Mouse (Mus musculus) retina, postnatal 1 day (tissue): ENCODE results near the gene Gm20388.

Experiments used
- DNase-seq: peaks from one replicate; pipeline ENCODE4 v3.0.0-alpha.2; 2012

Gm20388 gene

GRCm38 (mm10) chr8:123872048-123872447 is 3961.4 kb downstream of the Gm20388 start:
- no peak for DNase-seq

DNA sequence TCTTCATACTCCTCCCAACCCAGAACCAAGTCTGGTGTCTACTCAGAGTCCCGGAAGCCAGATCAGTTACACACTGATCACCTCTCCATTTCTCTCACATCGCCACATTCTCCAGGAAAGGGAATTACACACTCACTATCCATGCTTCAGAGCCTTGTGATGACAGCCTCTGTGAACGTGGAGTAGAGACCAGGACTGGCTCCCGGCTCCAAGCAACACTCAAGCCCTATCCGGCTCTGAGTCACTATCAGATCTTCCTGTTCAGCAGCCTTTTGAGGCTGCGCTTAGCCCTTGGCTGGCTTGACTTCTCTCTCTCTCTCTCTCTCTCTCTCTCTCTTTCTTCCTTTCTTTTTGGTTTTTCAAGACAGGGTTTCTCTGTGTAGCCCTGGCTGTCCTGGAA is 3962.7 kb downstream of the Gm20388 start:
- no peak for DNase-seq

DNA sequence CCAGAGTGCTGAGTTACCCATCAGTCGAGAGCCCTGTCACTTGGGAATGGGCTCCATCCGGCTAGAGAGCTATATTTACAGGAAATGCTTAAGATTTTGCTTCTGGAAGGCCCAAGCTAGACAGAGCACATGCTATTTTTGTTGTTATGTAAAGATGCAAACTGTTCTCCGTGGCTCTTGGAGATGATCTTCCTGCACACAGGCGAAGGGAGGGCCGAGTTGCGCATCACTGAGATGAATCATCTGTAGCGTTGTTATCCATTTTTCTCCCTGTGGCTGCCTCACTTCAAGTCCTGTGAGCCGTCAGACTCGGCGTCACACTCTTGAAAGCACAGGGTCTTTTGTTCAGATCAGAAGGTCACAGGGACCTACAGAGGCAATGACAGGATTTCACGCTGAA is 3963.7 kb downstream of the Gm20388 start:
- DNase-seq: no peak

- DNase-seq: no peak
Observed at GRCm38 (mm10) chr8:123877865-123878264, 3967.2 kb downstream of the Gm20388 start.

- DNase-seq: no peak
Observed at GRCm38 (mm10) chr8:123880271-123880670, 3969.6 kb downstream of the Gm20388 start.

DNA sequence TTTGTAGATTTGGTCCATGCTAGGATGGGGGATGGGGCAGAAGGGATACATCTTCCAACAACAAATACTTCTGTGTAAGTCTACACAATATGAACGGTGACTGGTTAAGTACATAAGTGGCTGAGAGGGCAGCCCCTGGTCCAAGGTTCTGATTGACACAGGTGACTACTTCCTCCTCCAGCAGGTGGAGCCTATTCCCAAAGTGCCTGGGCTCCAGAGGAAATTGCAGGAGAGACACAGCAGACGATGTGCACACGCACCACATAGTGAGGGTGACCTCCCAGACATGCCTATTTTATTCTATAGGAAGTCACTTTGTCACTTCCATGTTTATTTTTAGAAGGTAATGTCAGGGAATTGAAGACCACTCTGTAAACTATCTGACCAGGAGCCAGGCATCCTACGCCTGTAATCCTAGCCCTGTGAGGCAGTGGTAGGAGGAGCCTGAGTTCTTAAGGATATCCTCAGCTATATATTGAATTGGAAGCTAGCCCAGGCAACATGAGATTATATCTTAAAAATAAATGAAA is 3970.2 kb downstream of the Gm20388 start:
- no peak for DNase-seq

DNA sequence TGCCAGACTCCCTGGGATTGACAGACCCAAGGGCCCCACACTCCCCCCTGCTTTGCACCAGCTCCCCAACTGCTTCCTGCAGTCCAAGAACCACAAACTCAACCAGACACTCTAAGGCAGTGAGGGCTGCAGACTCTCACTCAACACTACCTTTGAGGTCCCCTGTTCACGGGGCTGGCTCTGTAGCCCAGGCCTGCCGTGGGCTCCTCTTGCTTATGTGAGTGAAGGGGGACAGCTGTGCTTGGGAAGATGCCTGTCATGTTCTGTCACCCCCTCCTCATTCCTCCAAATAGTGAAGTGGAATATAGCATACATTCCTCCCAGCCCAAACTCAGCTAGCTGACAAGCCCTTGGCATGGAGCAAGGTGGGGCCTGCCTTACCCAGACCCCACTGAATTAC is 3971.8 kb downstream of the Gm20388 start:
- no peak for DNase-seq

DNA sequence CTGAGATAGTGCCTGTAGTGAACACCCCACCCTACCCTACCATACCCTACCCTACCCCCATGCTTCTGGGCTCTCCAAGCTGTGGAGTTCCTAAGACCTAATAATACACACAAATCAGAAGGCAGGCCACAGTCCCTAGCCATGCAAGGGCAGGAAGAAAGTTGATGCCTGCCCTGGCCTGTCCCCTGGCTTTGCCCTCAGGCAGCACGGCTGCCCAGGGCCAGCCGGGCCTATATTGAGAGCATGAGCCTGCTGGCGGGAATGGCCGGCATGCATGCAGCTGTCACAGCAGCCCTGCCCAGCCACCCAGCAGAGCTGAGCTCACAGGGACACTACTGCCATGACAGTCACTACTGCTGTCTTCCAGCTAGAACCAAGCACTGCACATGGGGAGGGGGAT is 3972.5 kb downstream of the Gm20388 start:
- DNase-seq: no peak

DNA sequence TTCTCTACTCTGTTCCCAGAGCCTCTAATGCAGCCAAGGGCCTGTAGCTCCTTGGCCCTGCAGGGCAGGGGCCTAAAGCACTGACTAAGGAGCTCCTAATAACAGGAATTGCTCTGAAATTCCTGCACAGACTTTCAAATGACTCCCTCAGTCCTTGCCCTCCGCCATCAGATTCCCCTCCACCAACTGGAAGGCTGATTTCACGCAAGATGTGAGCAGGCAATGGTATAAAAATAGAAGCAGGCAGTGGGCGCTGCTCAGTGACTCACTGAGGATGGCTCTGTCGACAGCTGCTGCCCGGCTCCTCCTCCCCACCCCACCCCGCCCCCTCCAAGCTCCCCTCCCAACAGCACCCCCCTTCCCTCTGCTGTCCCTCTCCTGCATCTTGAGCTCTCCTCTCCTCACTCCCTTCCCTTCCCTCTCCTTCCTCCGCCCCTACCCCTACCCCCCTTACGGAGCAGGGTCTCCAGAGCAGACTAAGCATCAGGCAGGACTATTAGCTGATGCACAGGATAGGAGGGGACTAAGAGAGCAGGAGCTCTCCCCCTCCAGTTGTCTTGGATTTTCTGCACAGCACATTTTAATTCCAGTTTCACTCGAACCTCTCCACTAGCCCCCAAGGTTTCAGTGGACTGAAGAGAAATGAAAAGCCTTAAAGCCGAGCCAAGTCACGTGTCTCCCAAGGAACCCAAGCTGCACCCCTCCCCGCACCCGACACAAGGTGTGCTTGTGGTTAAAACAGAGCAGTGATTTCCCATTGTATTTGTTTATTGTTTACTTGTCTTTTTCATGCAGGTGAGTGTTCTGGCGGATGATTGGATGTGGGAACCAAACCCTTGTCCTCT is 3974.3 kb downstream of the Gm20388 start:
- peak; percentile 81 for DNase-seq

GRCm38 (mm10) chr8:123887163-123887562 is 3976.5 kb downstream of the Gm20388 start:
- no peak for DNase-seq

- no peak for DNase-seq
Observed at GRCm38 (mm10) chr8:123887956-123888355, 3977.3 kb downstream of the Gm20388 start.

- no peak for DNase-seq
Observed at GRCm38 (mm10) chr8:123889797-123890196, 3979.2 kb downstream of the Gm20388 start.

GRCm38 (mm10) chr8:123891271-123891670 is 3980.6 kb downstream of the Gm20388 start:
- DNase-seq: peak; percentile 64

GRCm38 (mm10) chr8:123891883-123892585 is 3981.4 kb downstream of the Gm20388 start:
- DNase-seq: peak; percentile 65

GRCm38 (mm10) chr8:123892586-123893155 is 3982.0 kb downstream of the Gm20388 start:
- peak; percentile 40 for DNase-seq

GRCm38 (mm10) chr8:123893413-123893812 is 3982.8 kb downstream of the Gm20388 start:
- no peak for DNase-seq

DNA sequence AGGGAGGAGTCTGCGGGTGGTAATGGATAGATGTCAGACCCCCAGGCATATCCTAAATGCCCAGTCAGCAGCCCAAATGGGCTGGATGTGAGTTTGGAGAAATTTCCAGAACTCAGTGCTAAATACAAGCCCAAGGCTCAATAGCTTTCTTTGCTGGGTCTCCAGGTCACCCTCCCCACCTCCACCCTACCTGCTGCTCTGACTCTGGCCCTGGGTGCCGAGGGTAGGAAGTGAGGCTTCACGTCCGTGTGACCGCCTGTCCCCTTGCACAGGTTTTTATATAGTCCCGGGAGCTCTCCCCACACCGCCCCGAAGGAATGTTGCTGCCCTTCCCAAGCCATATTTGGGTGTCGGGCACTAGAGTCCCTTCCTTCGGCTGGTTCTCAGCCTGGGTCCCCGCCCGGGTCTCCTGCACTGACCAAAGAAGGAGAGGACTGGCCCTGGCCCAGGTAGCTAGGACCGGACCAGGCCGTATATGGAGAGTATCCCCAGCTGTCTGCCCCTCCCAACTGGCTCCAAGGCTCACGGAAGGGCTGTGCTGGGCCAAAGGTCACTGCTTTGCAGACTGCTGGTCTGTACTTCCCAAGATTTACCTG is 3984.0 kb downstream of the Gm20388 start, which contains the start of gene Acta1:
TSS of gene Acta1 (minus strand) at position 250 of the 596 bp plus-strand sequence.
- DNase-seq: no peak

GRCm38 (mm10) chr8:123895230-123895629 is 3984.6 kb downstream of the Gm20388 start:
- DNase-seq: no peak

GRCm38 (mm10) chr8:123895680-123896365 is 3985.2 kb downstream of the Gm20388 start:
- no peak for DNase-seq

DNA sequence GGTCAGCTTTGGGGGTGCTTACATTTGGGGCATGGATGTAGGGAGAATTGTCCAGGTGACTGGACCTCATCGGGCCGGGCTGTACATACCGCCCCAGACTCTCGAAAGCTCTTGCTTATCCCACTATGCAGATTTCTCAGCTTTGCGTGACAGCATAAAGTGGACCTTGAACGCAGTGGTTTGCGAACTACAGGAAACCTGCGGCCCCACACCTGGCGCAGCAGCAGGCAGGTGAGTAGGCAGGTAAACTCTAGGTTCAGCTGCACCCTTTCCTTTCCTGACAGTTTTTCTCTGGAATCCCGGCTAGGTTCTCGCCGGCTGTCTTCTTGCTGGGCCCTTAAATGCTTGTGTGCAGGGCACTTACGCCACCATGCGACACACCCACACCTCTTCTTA is 3985.7 kb downstream of the Gm20388 start:
- no peak for DNase-seq

DNA sequence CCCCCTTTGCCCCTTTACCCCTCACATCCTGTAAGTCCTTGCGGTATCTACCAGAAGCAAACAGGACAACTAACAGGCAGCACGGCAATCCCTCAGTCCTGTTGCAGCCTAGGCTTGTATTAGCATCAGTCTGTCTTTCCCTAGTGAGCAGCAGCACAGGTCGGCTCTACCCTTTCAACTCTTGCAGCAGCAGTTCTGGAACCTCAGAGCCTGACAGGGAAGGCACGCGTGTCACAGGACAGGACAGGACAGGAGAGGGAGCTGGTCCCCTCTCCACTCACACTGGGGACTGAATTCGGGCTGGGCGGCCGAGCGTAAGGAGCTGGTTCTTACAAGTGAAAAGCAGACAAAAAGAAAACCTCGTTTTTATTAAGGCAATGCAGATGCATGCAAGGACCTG is 3986.1 kb downstream of the Gm20388 start:
- DNase-seq: no peak

GRCm38 (mm10) chr8:123898576-123898975 is 3987.9 kb downstream of the Gm20388 start:
- DNase-seq: no peak
